9 mouse cellular contexts compared by ENCODE assay signal in genomic region chr8:122865441-122865840, GRCm38 (mm10). TPM values are rescaled to one million over a fixed set of nuclear protein-coding genes. Genes with fewer than 3 reads are reported as not detected.
DNase-seq lines count a peak whose midpoint lies in the region; ATAC-seq and TF ChIP-seq lines count a peak whose summit lies in the region.
"Had no signal": no experiment of that assay in that cellular context is flagged by ENCODE, and none has a peak within 500 bp of the region (broad histone marks: within the 10 kb centered on the region; RNA-seq: fewer than 3 reads in every experiment).

No protein-coding gene starts in this region.

- H3K9me3 ChIP-seq in lung, embryonic 14.5 days (ENCODE audit: low read depth, low read length) = peaks cover 9% of the 10 kb centered on the region; the same call in 1 of the 2 replicates
- no peaks in the 10 kb centered on the region for H3K9me3 ChIP-seq in embryonic facial prominence, embryonic 11.5 days (replicated peaks; ENCODE audit: control insufficient read depth, low read length)
- 0 out of 2 replicates have a peak, but pooled peaks cover 3% of the 10 kb centered on the region for H3K9me3 ChIP-seq in hindbrain, embryonic 15.5 days
- H3K9me3 ChIP-seq in midbrain, embryonic 11.5 days (ENCODE audit: control insufficient read depth, low read length) = no peaks in the 10 kb centered on the region; the same call in 1 of the 2 replicates

- H3K4me1 ChIP-seq in lung, embryonic 14.5 days (ENCODE audit: insufficient read depth) = no peaks in the 10 kb centered on the region
- H3K4me1 ChIP-seq in embryonic facial prominence, embryonic 11.5 days (ENCODE audit: control insufficient read depth, insufficient read depth, low read length) = 0 out of 2 replicates have a peak, but pooled peaks cover 3% of the 10 kb centered on the region
- no peaks in the 10 kb centered on the region for H3K4me1 ChIP-seq in hindbrain, embryonic 15.5 days (replicated peaks)
- H3K4me1 ChIP-seq in midbrain, embryonic 11.5 days (ENCODE audit: control insufficient read depth, insufficient read depth, low read length) = no peaks in the 10 kb centered on the region

- H3K9ac ChIP-seq in lung, embryonic 14.5 days = no peak overlapping the region
- H3K9ac ChIP-seq in embryonic facial prominence, embryonic 11.5 days (replicated peaks; ENCODE audit: low read length) = no peak overlapping the region
- no peak overlapping the region for H3K9ac ChIP-seq in hindbrain, embryonic 15.5 days
- H3K9ac ChIP-seq in midbrain, embryonic 11.5 days (ENCODE audit: low read length) = 0 out of 2 replicates have a peak overlapping the region, but pooled peaks have one; percentile 2

- WGBS in lung, embryonic 14.5 days = 69% methylated on average over 10 of the region's 10 CpGs
- 57% methylated on average over 10 of the region's 10 CpGs for WGBS in embryonic facial prominence, embryonic 11.5 days
- WGBS in hindbrain, embryonic 15.5 days = 52% methylated on average over 10 of the region's 10 CpGs
- 65% methylated on average over 10 of the region's 10 CpGs for WGBS in midbrain, embryonic 11.5 days

- no peak for ATAC-seq in lung, embryonic 14.5 days (ENCODE audit: insufficient read depth)
- no peak for ATAC-seq in embryonic facial prominence, embryonic 11.5 days (replicated peaks; ENCODE audit: insufficient number of reproducible peaks, low FRiP score, low TSS enrichment, low read depth)
- ATAC-seq in hindbrain, embryonic 15.5 days (ENCODE audit: low FRiP score, low read depth) = no peak
- ATAC-seq in midbrain, embryonic 11.5 days (ENCODE audit: low FRiP score) = 0 out of 2 replicates have a peak, but pooled peaks have one; percentile 28

- no peak overlapping the region for H3K4me3 ChIP-seq in lung, embryonic 14.5 days (ENCODE audit: low read depth, low read length)
- no peak overlapping the region for H3K4me3 ChIP-seq in embryonic facial prominence, embryonic 11.5 days (ENCODE audit: low read depth, low read length)
- H3K4me3 ChIP-seq in hindbrain, embryonic 15.5 days = peak overlapping the region; percentile 28
- peak overlapping the region; percentile 18; the same call in 1 of the 2 replicates for H3K4me3 ChIP-seq in midbrain, embryonic 11.5 days (ENCODE audit: low read depth, low read length)

- no peaks in the 10 kb centered on the region for H3K27me3 ChIP-seq in lung, embryonic 14.5 days (ENCODE audit: insufficient read depth, low read length)
- no peaks in the 10 kb centered on the region for H3K27me3 ChIP-seq in embryonic facial prominence, embryonic 11.5 days (ENCODE audit: control insufficient read depth, insufficient read depth, low read length)
- no peaks in the 10 kb centered on the region for H3K27me3 ChIP-seq in hindbrain, embryonic 15.5 days
- no peaks in the 10 kb centered on the region for H3K27me3 ChIP-seq in midbrain, embryonic 11.5 days (ENCODE audit: control insufficient read depth, insufficient read depth, low read length)

- peak overlapping the region; percentile 46 for H3K4me2 ChIP-seq in lung, embryonic 14.5 days
- H3K4me2 ChIP-seq in embryonic facial prominence, embryonic 11.5 days (ENCODE audit: low read depth, low read length) = peak overlapping the region; percentile 38
- peak overlapping the region; percentile 51 for H3K4me2 ChIP-seq in hindbrain, embryonic 15.5 days
- H3K4me2 ChIP-seq in midbrain, embryonic 11.5 days = peak overlapping the region; percentile 41

- TF ChIP-seq CTCF in lung, embryonic 14.5 days (IDR thresholded peaks at IDR 0.05; ENCODE audit: low read depth) = peak; percentile 44

- DNase-seq in lung, embryonic 14.5 days = peak; percentile 59
- DNase-seq in lung, postnatal 14 days = no peak
- DNase-seq in embryonic facial prominence, embryonic 11.5 days (ENCODE audit: low spot score) = peak; percentile 24
- DNase-seq in midbrain, embryonic 11.5 days (ENCODE audit: low spot score, missing footprints) = peak; percentile 89
- DNase-seq in urinary bladder, adult 2 months (ENCODE audit: low spot score) = no peak
- DNase-seq in gastrocnemius, postnatal 25 days = no peak
- no peak for DNase-seq in gastrocnemius, postnatal 10 days

- no peak overlapping the region for H3K27ac ChIP-seq in lung, embryonic 14.5 days (ENCODE audit: low read depth)
- H3K27ac ChIP-seq in embryonic facial prominence, embryonic 11.5 days (replicated peaks; ENCODE audit: low read depth, low read length) = no peak overlapping the region
- H3K27ac ChIP-seq in hindbrain, embryonic 15.5 days (replicated peaks) = no peak overlapping the region
- no peak overlapping the region for H3K27ac ChIP-seq in midbrain, embryonic 11.5 days (ENCODE audit: low read depth, low read length)

- H3K36me3 ChIP-seq in lung, embryonic 14.5 days (ENCODE audit: insufficient read depth) = no peaks in the 10 kb centered on the region
- no peaks in the 10 kb centered on the region for H3K36me3 ChIP-seq in embryonic facial prominence, embryonic 11.5 days (replicated peaks; ENCODE audit: control insufficient read depth, insufficient read depth, low read depth, low read length)
- H3K36me3 ChIP-seq in hindbrain, embryonic 15.5 days = no peaks in the 10 kb centered on the region
- H3K36me3 ChIP-seq in midbrain, embryonic 11.5 days (ENCODE audit: control insufficient read depth, insufficient read depth, low read length) = no peaks in the 10 kb centered on the region

RNA-seq across cellular contexts. Expression of gene Cdh15, which starts 17.7 kb away (rescaled TPM):
- polyA plus RNA-seq in lung, embryonic 14.5 days (2014; fragmentation: Nextera tagmentation; extraction: Ambion mirVana) = 0.07 TPM in 1 of 2 replicates, not detected in the other
- polyA plus RNA-seq in embryonic facial prominence, embryonic 11.5 days (2014; fragmentation: Nextera tagmentation; extraction: Ambion mirVana) = 3.0 and 3.4 TPM in 2 replicates
- polyA plus RNA-seq in hindbrain, embryonic 15.5 days (2015; fragmentation: Nextera tagmentation; extraction: Ambion mirVana) = 1.8 and 2.1 TPM in 2 replicates
- 0.47 and 0.59 TPM in 2 replicates for polyA plus RNA-seq in midbrain, embryonic 11.5 days (2014; fragmentation: Nextera tagmentation; extraction: Ambion mirVana)
- 0.06 and 0.09 TPM in 2 replicates for polyA plus RNA-seq in urinary bladder, adult 2 months (2012; rRNA removed)
- total RNA-seq in gastrocnemius, postnatal 25 days (2021) = 10 to 100 TPM; 16.5 to 17.2 TPM
- total RNA-seq in gastrocnemius, postnatal 10 days (2021) = 10 to 100 TPM; 29.3 to 36.6 TPM
- total RNA-seq: neutrophil, adult 5-6 weeks had no signal

Comparison
In these comparisons a context has a peak if more than half of its experiments do, and no peak if none do; other contexts are left out.
1. DNase-seq: peak in lung, embryonic 14.5 days (single experiment), embryonic facial prominence, embryonic 11.5 days (single experiment) and midbrain, embryonic 11.5 days (single experiment); none in lung, postnatal 14 days (single experiment), urinary bladder, adult 2 months (single experiment), gastrocnemius, postnatal 25 days (single experiment) and gastrocnemius, postnatal 10 days (single experiment).
2. H3K4me3 ChIP-seq: peak in hindbrain, embryonic 15.5 days (single experiment) and midbrain, embryonic 11.5 days (single experiment); none in lung, embryonic 14.5 days (single experiment) and embryonic facial prominence, embryonic 11.5 days (single experiment).
3. Peak in every context shown above with its lines, with median percentiles within 50 percentile points of each other: H3K4me2 ChIP-seq.